Mouse (Mus musculus) macrophage (primary cell): ENCODE measurements around the gene Mesd. TPM values are rescaled to one million over a fixed set of nuclear protein-coding genes. Genes with fewer than 3 reads are reported as not detected.
"Not testable (repeated sequence)": the region's sequence is repeated elsewhere in the genome, so short reads cannot be mapped to it uniquely, and the experiment has no call there.

Source experiments
- H3K27ac ChIP-seq: fragments of 350-480 bp; formaldehyde crosslinking; 2 replicates; pipeline ENCODE4 v1.9.0; 2021
- H3K36me3 ChIP-seq: fragments of 350-480 bp; formaldehyde crosslinking; 2 replicates; pipeline ENCODE4 v1.9.0; 2021; ENCODE audit errors: inconsistent target
- H3K4me3 ChIP-seq: fragments of 350-480 bp; formaldehyde crosslinking; 2 replicates; pipeline ENCODE4 v1.9.0; 2021; ENCODE audit errors: inconsistent target
- H3K79me2 ChIP-seq: fragments of 350-480 bp; formaldehyde crosslinking; 2 replicates; pipeline ENCODE4 v1.9.0; 2021; ENCODE audit errors: inconsistent target
- WGBS: methylation state at CpG from one replicate; pipeline ENCODE4 v1.1.7; 2026; ENCODE audit warnings: inconsistent platforms; ENCODE audit not compliant: missing documents; 5-methylcytosine and 5-hydroxymethylcytosine counted together
- polyA plus RNA-seq: library from polyadenylated mRNA; stranded (reverse); fragments of 250-400 nt; gene quantifications from 3 replicates; pipeline ENCODE4 v1.2.4, GENCODE M21; 2018; ENCODE audit warnings: inconsistent platforms

Gene Mesd
- polyA plus RNA-seq, 1 experiment from 2014 or later, result 87.4 TPM

GRCm38 (mm10) chr7:83889383-83889782 is 5.1 kb downstream of the Mesd start:
- Histone ChIP-seq H3K36me3 (no peaks in the 10 kb centered on the region), H3K4me3 (no peak overlapping the region), H3K79me2 (peaks cover 22% of the 10 kb centered on the region), H3K27ac (no peak overlapping the region)
- 50% methylated on average over 3 of the region's 3 CpGs for WGBS

GRCm38 (mm10) chr7:83889946-83890345 is 5.7 kb downstream of the Mesd start:
- not testable (repeated sequence) for H3K36me3 ChIP-seq, H3K27ac ChIP-seq, H3K4me3 ChIP-seq
- WGBS, result 96% methylated on average over 2 of the region's 5 CpGs
- H3K79me2 ChIP-seq, result peaks cover 23% of the 10 kb centered on the region

GRCm38 (mm10) chr7:83891433-83892332 is 7.4 kb downstream of the Mesd start:
- peak overlapping the region; percentile 46 for H3K27ac ChIP-seq
- 5% methylated on average over 44 of the region's 44 CpGs for WGBS
- H3K4me3 ChIP-seq, result peak overlapping the region; percentile 93
- no peaks in the 10 kb centered on the region for H3K36me3 ChIP-seq
- H3K79me2 ChIP-seq, result peaks cover 26% of the 10 kb centered on the region

- peak overlapping the region; percentile 93 for H3K4me3 ChIP-seq
- no peaks in the 10 kb centered on the region for H3K36me3 ChIP-seq
- WGBS, result 2% methylated on average over 21 of the region's 21 CpGs
- H3K79me2 ChIP-seq, result peaks cover 26% of the 10 kb centered on the region
- H3K27ac ChIP-seq, result peak overlapping the region; percentile 46
Observed at GRCm38 (mm10) chr7:83892333-83892669, 8.0 kb downstream of the Mesd start.

GRCm38 (mm10) chr7:83894348-83894747 is 10.1 kb downstream of the Mesd start:
- 100% methylated on average over 1 of the region's 1 CpGs for WGBS
- H3K79me2 ChIP-seq, result peaks cover 26% of the 10 kb centered on the region
- H3K27ac ChIP-seq, result no peak overlapping the region
- H3K4me3 ChIP-seq, result no peak overlapping the region
- H3K36me3 ChIP-seq, result peaks cover 20% of the 10 kb centered on the region; the same call in 1 of the 2 replicates

- Histone ChIP-seq H3K27ac (no peak overlapping the region), H3K4me3 (no peak overlapping the region)
- WGBS, result 82% methylated on average over 5 of the region's 5 CpGs
Observed at GRCm38 (mm10) chr7:83896077-83896740, 11.9 kb downstream of the Mesd start.

GRCm38 (mm10) chr7:83898267-83898666 is 14.0 kb downstream of the Mesd start:
- 96% methylated on average over 11 of the region's 11 CpGs for WGBS
- peaks cover 21% of the 10 kb centered on the region for H3K79me2 ChIP-seq
- H3K4me3 ChIP-seq, result no peak overlapping the region
- no peak overlapping the region for H3K27ac ChIP-seq
- peaks cover 27% of the 10 kb centered on the region; the same call in 1 of the 2 replicates for H3K36me3 ChIP-seq

More at GRCm38 (mm10) chr7:83896077-83896740, 11.9 kb downstream of the Mesd start:
- Histone ChIP-seq H3K79me2 (peaks cover 26% of the 10 kb centered on the region), H3K36me3 (peaks cover 26% of the 10 kb centered on the region; the same call in 1 of the 2 replicates)

GRCm38 (mm10) chr7:83900519-83900918 is 16.3 kb downstream of the Mesd start:
- Histone ChIP-seq H3K79me2 (no peaks in the 10 kb centered on the region), H3K4me3 (no peak overlapping the region), H3K27ac (no peak overlapping the region), H3K36me3 (peaks cover 27% of the 10 kb centered on the region; the same call in 1 of the 2 replicates)
- WGBS, result 88% methylated on average over 3 of the region's 3 CpGs

GRCm38 (mm10) chr7:83901425-83901824 is 17.2 kb downstream of the Mesd start:
- no peak overlapping the region for H3K4me3 ChIP-seq
- no peak overlapping the region for H3K27ac ChIP-seq
- peaks cover 27% of the 10 kb centered on the region; the same call in 1 of the 2 replicates for H3K36me3 ChIP-seq
- WGBS, result 94% methylated on average over 3 of the region's 4 CpGs
- no peaks in the 10 kb centered on the region for H3K79me2 ChIP-seq

GRCm38 (mm10) chr7:83902296-83903145 is 18.3 kb downstream of the Mesd start:
- no peak overlapping the region for H3K4me3 ChIP-seq
- WGBS, result 91% methylated on average over 5 of the region's 5 CpGs
- no peaks in the 10 kb centered on the region for H3K79me2 ChIP-seq
- H3K27ac ChIP-seq, result no peak overlapping the region
- peaks cover 25% of the 10 kb centered on the region; the same call in 1 of the 2 replicates for H3K36me3 ChIP-seq

- Histone ChIP-seq H3K4me3 (no peak overlapping the region), H3K27ac (no peak overlapping the region)
- WGBS, result 2% methylated on average over 3 of the region's 3 CpGs
Observed at GRCm38 (mm10) chr7:83904831-83905230, 20.6 kb downstream of the Mesd start.

GRCm38 (mm10) chr7:83911909-83912308 is 27.6 kb downstream of the Mesd start:
- Histone ChIP-seq H3K36me3 (no peaks in the 10 kb centered on the region), H3K4me3 (no peak overlapping the region), H3K79me2 (no peaks in the 10 kb centered on the region), H3K27ac (no peak overlapping the region)
- 12% methylated on average over 3 of the region's 3 CpGs for WGBS

More at GRCm38 (mm10) chr7:83904831-83905230, 20.6 kb downstream of the Mesd start:
- Histone ChIP-seq H3K79me2 (no peaks in the 10 kb centered on the region), H3K36me3 (0 out of 2 replicates have a peak, but pooled peaks cover 3% of the 10 kb centered on the region)

- Histone ChIP-seq H3K27ac (no peak overlapping the region), H3K4me3 (no peak overlapping the region), H3K36me3 (no peaks in the 10 kb centered on the region), H3K79me2 (no peaks in the 10 kb centered on the region)
- 94% methylated on average over 6 of the region's 6 CpGs for WGBS
Observed at GRCm38 (mm10) chr7:83913405-83913932, 29.2 kb downstream of the Mesd start.

- Histone ChIP-seq H3K27ac (no peak overlapping the region), H3K36me3 (no peaks in the 10 kb centered on the region), H3K4me3 (no peak overlapping the region), H3K79me2 (no peaks in the 10 kb centered on the region)
- 81% methylated on average over 8 of the region's 9 CpGs for WGBS
Observed at GRCm38 (mm10) chr7:83913995-83914394, 29.7 kb downstream of the Mesd start.
